Mouse (Mus musculus) MEL (cell line): ENCODE data around the gene Hes2.

Source experiments
- CTCF ChIP-seq, 3 experiments: IDR thresholded peaks in 2 of 3; conservative IDR thresholded peaks in 1 of 3; 2 replicates each; pipeline ENCODE4 v1.5.1; 2011 to 2012; ENCODE audit warnings: low read length in 3 of 3, low read depth in 2 of 3, mild to moderate bottlenecking in 2 of 3, improper control_type of control experiment in 1 of 3, inconsistent platforms in 1 of 3, mixed read lengths in 1 of 3, moderate library complexity in 1 of 3; ENCODE audit not compliant: control insufficient read depth in 1 of 3, insufficient read depth in 1 of 3, poor library complexity in 1 of 3, severe bottlenecking in 1 of 3
- EP300 ChIP-seq, 2 experiments: IDR thresholded peaks; 2 replicates each; pipeline ENCODE4 v1.6.1; 2011; ENCODE audit warnings: improper control_type of control experiment in 2 of 2, low read length in 2 of 2, low read depth in 1 of 2, mild to moderate bottlenecking in 1 of 2
- UBTF ChIP-seq: IDR thresholded peaks from 2 replicates; pipeline ENCODE4 v1.6.1; 2012; ENCODE audit warnings: low read depth, mild to moderate bottlenecking, inconsistent platforms, low read length, improper control_type of control experiment, moderate library complexity, borderline replicate concordance; ENCODE audit not compliant: insufficient read depth

GRCm38 (mm10) chr4:152140441-152140840, 18.2 kb upstream of the Hes2 start:
- TF ChIP-seq CTCF (IDR thresholded peaks at IDR 0.05 in 2 of 3, conservative IDR thresholded peaks at IDR 0.05 in 1 of 3; ENCODE audit: control insufficient read depth in 1 of 3, insufficient read depth in 1 of 3, low read depth in 2 of 3, low read length in 3 of 3, poor library complexity in 1 of 3, severe bottlenecking in 1 of 3): peak; percentile 75 to 97 (median 85)
- no peak for TF ChIP-seq EP300 (IDR thresholded peaks at IDR 0.05; ENCODE audit: low read depth in 1 of 2, low read length in 2 of 2)
- TF ChIP-seq UBTF: no peak
